18 mouse cellular contexts compared by ENCODE assay signal in genomic region chr8:21703545-21703944, GRCm38 (mm10). TPM values are rescaled to one million over a fixed set of nuclear protein-coding genes. Genes with fewer than 3 reads are reported as not detected.
"Had no signal": no experiment of that assay in that cellular context is flagged by ENCODE, and none has a peak within 500 bp of the region (broad histone marks: within the 10 kb centered on the region; RNA-seq: fewer than 3 reads in every experiment).

TSS of gene AY761184 (minus strand) at chr8:21703645.

RNA-seq across cellular contexts. Expression of gene AY761184, which starts in this region (rescaled TPM):
- polyA plus RNA-seq: cortical plate, adult 2 months; embryonic facial prominence, embryonic 10.5 days; embryonic facial prominence, embryonic 11.5 days; embryonic facial prominence, embryonic 12.5 days; embryonic facial prominence, embryonic 13.5 days; embryonic facial prominence, embryonic 14.5 days; embryonic facial prominence, embryonic 15.5 days; erythroblast, embryonic 14.5 days; forebrain, embryonic 10.5 days; forebrain, embryonic 11.5 days; forebrain, embryonic 12.5 days; forebrain, embryonic 13.5 days; forebrain, embryonic 14.5 days; forebrain, embryonic 15.5 days; forebrain, embryonic 16.5 days; forebrain, postnatal 0 days; frontal cortex, adult 2 months; heart, adult 2 months had no signal
